Mouse (Mus musculus) regulatory T cell (primary cell): ENCODE results near the gene Nhsl2.
"Not testable (repeated sequence)": the region's sequence is repeated elsewhere in the genome, so short reads cannot be mapped to it uniquely, and the experiment has no call there.

Experiments used
- in situ Hi-C: fragments of 300-600 bp; cut with MboI, MseI; formaldehyde crosslinking; loops from one replicate; pipeline ENCODE4 v1.15.1; 2025; ENCODE audit warnings: high pct_unique_total_duplicates

Gene Nhsl2

GRCm38 (mm10) chrX:102081076-102081475 is 231.9 kb downstream of the Nhsl2 start:
- in situ Hi-C loops, result no loop called here

GRCm38 (mm10) chrX:102081573-102082279 is 232.5 kb downstream of the Nhsl2 start:
- in situ Hi-C loops, result no loop called here

GRCm38 (mm10) chrX:102082340-102082739 is 233.2 kb downstream of the Nhsl2 start:
- in situ Hi-C loops, result no loop called here

DNA sequence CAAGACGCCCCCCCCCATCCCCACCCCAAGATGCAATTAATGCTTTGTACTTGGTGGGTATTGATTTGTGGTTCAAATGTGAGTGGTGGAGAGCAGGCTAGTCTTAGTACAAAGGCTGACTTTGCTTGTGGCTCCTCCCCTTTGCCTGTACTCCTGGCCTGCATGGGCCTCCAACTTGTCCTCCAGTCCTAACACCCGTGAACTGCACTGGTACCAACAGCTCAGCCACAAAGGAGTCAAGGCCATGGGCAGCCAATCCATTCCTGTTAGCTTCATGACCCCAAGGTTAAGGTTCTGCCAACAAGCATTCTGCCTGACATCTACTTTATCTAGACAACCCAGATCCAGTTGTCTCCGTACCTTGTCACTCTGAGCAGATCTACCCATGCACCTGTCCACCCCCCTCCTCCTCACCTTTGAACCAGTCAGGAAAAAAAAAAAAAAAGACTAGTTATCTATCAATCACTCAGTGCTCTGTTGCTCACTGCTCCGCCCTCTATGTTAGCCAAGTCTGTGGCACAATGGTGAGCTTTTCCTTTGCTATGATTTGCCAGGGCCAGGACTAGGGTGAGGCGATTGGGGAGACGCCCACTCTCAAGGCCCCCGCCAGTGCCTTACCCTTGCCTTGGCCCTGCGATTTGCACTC is 236.7 kb downstream of the Nhsl2 start:
- in situ Hi-C loops, result no loop called here

- in situ Hi-C loops, result no loop called here
Measured at GRCm38 (mm10) chrX:102090605-102091004, 241.4 kb downstream of the Nhsl2 start.

DNA sequence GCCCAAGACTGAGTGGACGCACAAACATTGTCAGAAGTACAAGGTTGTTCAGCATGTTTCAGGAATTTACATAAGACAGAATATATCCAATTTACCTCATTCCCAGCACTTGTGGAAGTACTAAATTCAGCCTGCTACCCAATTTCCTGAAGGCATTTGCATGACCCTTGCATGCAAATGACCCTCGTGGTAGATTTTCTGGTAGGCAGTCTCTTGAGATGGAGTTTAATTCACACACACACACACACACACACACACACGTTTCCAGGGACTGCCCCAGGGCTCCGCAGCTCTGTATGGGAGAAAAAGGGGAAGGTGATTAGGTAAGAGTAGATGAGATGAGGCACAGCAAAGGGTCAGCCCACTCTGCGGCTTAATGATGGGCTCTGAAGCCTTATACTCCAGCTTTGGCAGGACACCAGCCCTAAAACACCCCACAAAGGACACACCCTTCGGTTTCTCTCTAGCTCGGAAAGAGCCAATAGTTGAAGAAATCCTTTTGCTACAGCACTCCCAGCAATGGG is 245.3 kb downstream of the Nhsl2 start:
- in situ Hi-C loops, result no loop called here

DNA sequence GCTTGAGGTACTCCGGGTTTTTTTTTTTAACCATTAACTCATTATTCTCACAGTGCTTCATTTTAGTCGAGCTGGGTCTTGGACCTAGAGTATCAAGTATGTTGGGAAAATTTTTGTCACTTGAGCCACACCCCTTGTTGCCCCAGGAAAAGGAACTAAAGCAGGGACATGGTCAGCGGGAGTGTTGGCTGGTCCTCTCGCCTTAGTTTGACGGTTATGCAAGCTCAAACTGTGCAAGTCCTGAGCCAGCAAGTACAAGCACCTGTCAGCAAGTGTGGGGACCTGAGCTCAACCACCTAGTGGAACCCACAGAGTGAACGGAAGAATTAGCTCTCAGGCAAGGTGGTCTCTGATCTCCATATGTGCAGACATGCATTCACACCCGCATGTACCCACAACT is 252.7 kb downstream of the Nhsl2 start:
- in situ Hi-C loops, result no loop called here

- in situ Hi-C loops, result not testable (repeated sequence)
Measured at GRCm38 (mm10) chrX:102103830-102104229, 254.6 kb downstream of the Nhsl2 start.

DNA sequence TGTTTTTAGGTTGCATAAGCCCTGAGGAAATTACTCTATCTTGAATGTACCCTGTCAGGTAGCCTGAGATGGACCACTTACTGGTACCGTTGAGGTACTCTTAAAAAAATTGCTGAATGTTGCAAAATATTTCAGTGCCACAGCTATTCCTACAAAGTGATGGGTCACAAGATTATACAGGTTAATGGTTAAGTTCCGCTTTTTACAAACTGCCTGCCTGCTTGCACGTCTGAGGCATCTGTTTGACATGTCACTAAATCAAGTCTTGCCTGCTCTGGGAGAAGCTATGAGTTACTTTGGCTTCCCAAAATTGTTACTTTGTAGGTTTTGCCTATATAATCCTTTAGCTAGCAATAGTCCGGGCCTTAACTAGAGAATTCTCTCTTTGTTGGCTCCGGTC is 260.2 kb downstream of the Nhsl2 start:
- in situ Hi-C loops, result not testable (repeated sequence)

DNA sequence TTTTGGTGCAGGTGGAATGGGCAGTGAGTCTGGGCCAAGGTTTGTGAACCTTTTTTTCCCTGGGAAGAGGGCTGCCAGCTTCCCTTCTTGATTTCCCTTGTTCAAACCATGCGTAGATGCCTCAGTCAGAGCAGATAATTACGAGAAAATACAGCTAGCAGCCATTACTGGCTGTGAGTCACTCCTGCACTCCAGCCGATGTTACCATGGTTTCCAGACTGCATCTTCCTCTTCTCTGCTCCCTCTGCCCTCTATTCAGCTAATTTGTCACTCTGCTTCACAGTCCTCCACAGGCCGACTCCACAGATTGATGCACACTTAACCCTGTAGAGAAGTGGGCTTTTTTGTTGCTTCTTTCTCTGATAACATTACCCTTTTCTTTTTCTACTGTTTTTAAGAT is 266.5 kb downstream of the Nhsl2 start:
- in situ Hi-C loops, result no loop called here

DNA sequence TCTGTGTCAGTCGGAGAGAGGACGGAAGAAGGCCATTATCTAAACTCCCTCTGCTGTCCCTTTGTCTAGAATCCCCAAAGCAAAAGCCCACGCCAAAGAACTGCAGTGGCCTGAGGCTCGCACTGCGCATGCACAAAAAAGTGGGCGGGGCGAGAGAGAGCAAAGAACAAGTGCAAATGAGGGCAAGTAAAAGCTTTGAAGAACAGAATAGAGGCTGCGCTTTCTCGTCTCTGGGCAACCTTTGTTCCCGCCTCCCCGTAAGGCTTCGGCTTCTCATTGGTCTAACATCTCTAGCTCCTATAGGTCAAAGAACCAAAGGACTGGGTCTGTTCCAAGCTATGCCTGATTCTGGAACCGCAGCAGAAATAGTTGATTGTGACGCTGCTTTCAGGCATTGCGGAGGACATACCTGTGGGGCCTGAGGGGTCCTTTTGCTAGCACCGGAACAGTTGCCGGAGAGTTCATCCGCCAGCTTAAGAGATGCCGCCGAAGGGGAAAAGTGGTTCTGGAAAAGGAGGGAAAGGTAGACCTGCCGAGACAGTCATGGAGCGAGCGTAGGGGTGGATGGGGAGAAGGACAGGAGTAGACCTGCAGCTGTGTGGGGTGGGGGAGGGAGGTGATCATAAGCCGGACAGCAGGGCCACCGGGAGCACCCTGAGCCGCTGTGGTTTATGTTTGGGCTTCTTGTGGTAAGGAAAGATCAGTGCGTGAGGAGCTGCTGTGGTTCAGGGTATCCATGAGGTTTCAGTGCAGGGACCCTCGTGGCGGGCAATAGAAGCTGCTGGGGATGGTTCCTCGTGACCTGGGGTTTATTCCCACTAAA is 270.1 kb downstream of the Nhsl2 start, which contains the start of gene Pin4:
Pin4 (plus strand) TSS at position 406 of the 823 bp plus-strand sequence.
- in situ Hi-C loops, result no loop called here

DNA sequence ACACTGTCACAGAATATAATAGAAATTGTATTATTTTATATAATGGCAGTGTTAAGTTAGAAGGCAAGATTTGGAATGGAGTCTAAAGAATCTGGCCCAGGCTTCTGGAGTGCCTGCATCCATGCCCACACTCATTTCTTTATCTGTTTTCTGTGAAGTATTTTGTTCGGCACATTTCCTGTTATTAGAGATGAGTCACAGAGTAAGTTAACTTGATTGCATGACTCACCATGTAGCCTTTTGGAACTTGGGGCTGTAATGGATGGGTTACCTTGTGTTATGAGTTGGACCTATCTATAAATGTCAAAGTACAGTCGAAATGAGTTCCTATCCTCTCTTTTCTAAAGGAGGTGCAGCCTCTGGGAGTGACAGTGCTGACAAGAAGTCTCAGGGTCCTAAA is 272.1 kb downstream of the Nhsl2 start:
- in situ Hi-C loops, result no loop called here

GRCm38 (mm10) chrX:102141157-102141556 is 292.0 kb downstream of the Nhsl2 start:
- in situ Hi-C loops, result no loop called here
